Mouse (Mus musculus) C2C12 (cell line): ENCODE results near the gene Pcdh15.

ENCODE experiments used
- CEBPB ChIP-seq: IDR thresholded peaks from one replicate; pipeline ENCODE4 v1.6.1; 2011; ENCODE audit warnings: low read depth, mild to moderate bottlenecking, control low read depth, moderate library complexity
- CTCF ChIP-seq: IDR thresholded peaks from one replicate; pipeline ENCODE4 v1.5.1; 2011; ENCODE audit not compliant: control insufficient read depth, insufficient read depth, insufficient read length
- MYOG ChIP-seq: IDR thresholded peaks from one replicate; pipeline ENCODE4 v1.6.1; 2011; ENCODE audit not compliant: control insufficient read depth, insufficient read length; ENCODE audit errors: extremely low read depth
- USF1 ChIP-seq: IDR thresholded peaks from one replicate; pipeline ENCODE4 v1.6.1; 2011; ENCODE audit warnings: low read depth, mild to moderate bottlenecking, control low read depth, moderate library complexity

- TF ChIP-seq CTCF (no peak), USF1 (no peak), MYOG (no peak), CEBPB (no peak)
Observed at GRCm38 (mm10) chr10:74086653-74087052, 987.5 kb downstream of the Pcdh15 start.
